Mouse (Mus musculus): ENCODE measurements at regions not wholly inside any gene's neighbourhood (a gene's known extent, or its start where the extent isn't known, plus 50 kb on each side); places are given as distances from the start of the nearest gene placed in this dataset.

GRCm38 (mm10) chr6:148513134-148513533, 68.9 kb upstream of the Tmtc1 start:
- TF ChIP-seq CTCF (IDR thresholded peaks at IDR 0.05; ENCODE audit: insufficient read depth, low read depth, low read length) = no peak
- no peak for TF ChIP-seq POLR2A (IDR thresholded peaks at IDR 0.05; ENCODE audit: insufficient read depth, low read depth, low read length)

Data from olfactory bulb, adult 2 months (tissue).